Mouse (Mus musculus) right cerebral cortex, postnatal 25 days (tissue): ENCODE data around the gene Dcaf7.

Source experiments
- DNase-seq: peaks from one replicate; pipeline ENCODE4 v3.0.0; 2022

The Dcaf7 gene

GRCm38 (mm10) chr11:106045780-106046179, 9.1 kb downstream of the Dcaf7 start:
- DNase-seq = no peak

DNA sequence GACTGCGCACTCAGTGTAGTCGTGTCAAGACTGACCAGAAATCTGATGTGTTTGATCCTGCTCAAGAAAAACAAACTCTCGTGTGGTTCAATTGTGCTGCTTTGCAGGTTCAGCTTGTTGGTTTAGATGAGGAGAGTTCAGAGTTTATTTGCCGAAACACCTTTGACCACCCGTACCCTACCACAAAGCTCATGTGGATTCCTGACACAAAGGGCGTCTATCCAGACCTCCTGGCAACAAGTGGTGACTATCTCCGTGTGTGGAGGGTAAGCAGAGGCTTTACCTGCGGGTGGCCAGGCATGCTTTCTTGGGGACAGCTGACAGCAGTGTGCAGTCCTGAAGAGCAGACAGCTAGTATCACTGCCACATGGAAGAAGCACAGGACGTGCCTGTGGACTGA, 9.9 kb downstream of the Dcaf7 start:
- no peak for DNase-seq

DNA sequence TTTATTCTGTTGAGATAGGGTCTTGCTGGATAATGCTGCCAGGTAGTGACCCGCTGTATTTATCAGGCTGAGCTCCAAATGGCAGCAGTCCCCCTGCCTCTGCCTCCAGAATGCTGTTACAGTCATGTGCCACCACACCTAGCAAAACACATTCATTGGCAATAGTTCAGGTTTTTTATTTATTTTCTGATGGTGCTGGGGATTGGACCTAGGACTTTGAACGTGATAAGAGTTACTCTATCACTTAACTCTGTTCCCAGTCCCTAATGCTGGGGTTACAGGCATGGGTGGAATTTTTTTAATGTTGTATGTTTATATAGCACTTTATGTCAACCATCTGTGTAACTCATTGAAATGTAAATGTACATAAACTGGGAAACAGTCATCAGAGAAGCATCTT, 17.2 kb downstream of the Dcaf7 start:
- no peak for DNase-seq

GRCm38 (mm10) chr11:106054600-106054999, 17.9 kb downstream of the Dcaf7 start:
- no peak for DNase-seq

- DNase-seq = no peak
Observed at GRCm38 (mm10) chr11:106055341-106055740, 18.7 kb downstream of the Dcaf7 start.

DNA sequence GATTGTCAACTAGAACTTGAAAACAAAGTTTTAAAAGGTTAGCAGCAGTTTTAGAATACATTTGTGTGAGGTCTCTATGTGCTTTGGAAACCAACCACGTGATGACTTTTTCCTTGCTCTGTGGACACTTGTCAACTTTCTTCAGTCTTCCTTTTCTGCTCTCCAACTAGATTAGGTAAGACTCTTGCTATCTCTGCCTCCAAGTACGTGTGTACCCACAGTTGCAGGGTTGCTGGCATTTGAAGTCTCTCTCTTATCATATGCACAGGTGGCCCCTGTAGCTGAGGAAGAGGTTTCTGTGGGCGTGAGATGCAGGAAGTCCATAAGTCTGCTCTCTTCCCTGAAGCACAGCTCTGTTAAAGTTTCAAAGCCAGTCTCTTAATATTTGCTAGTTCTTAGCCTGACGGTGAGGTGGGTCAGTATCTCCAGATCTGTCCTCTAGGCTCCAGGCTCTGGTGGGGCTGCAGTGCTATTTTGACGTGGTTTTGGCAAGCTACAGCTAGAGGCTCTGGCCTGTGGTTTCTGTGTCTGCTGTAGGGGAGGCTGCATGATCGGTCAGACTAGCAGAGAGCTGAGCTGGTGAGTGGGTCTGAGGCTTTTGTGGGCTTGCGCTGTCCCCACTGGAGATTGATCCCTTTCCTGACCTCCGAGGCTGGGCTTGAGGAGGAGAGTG, 20.3 kb downstream of the Dcaf7 start:
- no peak for DNase-seq

DNA sequence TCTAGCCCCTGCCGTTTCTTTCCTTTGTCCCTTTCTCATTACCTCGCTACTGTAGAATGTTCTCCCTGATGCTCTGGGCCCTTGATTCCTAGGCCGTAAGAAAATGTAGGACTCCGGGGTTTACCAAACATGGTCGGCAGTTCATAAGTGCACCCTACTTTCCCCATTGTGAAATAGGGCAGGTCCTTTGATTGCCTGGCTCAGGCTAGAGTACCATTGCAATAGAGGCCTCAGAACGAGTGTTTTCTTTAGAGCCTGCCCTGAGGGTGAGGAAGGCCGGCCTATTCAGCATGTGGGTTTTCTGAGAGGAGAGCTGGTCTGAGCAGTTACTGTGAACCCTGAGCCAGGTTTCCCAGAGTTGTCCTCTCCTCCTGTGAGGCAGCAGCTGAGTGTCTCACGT, 21.3 kb downstream of the Dcaf7 start:
- no peak for DNase-seq

GRCm38 (mm10) chr11:106060549-106060948, 23.9 kb downstream of the Dcaf7 start:
- DNase-seq = no peak

DNA sequence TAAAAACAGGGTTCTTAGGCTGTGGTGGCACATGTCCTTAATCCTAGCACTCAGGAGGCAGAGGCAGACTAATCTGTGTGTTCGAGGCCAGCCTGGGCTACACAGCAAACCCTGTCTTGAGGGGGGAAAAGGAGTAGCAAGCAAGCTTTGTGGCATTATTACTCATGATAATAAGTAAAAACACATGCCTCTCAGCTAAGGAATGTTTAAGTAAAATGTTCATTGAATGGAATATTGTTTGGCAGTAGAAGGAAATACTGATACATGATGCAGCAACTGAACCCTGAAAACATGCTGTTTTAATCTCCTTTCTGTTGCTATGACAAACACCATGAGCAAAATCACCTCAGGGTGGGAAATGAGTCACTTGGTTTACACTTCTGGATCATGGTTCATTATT, 24.6 kb downstream of the Dcaf7 start:
- no peak for DNase-seq

GRCm38 (mm10) chr11:106063756-106064155, 27.1 kb downstream of the Dcaf7 start:
- DNase-seq = no peak

GRCm38 (mm10) chr11:106065073-106065922, 28.6 kb downstream of the Dcaf7 start:
- DNase-seq = no peak

DNA sequence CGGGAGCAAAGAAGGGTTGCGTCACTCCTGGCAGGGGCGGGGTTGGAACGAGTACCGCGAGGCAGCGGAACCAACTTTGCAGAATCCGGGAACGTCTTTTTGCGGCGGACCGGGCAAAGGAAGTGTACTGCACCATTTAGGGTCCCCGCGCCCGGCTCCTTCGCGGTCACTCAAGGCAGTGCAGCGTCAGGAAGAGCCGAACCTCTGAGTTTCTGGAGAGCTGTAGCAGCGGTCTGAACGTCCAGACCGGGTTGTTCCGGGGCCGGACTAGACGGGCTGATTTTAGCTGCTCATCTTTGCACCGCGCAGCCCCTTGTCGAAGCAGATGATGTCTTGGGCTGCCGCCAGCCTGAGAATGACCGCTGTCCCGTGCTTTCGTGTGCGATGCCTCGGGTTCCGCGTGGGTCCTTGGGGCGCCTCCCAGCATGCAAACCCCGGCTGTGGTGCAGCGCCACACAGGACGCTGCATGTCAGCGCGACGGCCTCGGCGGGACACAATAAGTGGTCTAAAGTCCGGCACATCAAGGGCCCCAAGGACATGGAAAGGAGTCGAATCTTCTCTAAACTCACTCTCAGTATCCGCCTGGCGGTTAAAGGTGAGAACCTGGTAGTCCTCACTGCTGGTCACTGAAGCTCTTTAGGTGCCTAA, 29.4 kb downstream of the Dcaf7 start, which contains the start of gene Taco1:
TSS of gene Taco1 (plus strand) at position 139 of the 649 bp plus-strand sequence.
- DNase-seq = peak; percentile 94

DNA sequence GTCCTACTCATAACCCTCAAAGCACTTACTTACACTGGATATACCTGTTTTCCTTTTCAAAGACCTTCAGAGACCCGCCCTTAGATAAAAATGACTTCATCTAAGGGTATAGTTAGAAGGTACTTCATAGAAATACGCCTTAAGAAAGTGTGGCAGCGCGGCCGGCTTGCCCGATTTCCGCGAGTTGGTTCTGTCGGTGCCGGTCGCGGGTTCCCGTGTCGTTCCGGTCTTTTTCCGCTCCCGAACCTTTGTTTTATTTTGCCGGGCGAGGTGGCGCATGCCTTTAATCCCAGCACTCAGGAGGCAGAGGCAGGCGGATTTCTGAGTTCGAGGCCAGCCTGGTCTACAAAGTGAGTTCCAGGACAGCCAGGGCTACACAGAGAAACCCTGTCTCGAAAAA, 29.9 kb downstream of the Dcaf7 start:
- peak; percentile 25 for DNase-seq

GRCm38 (mm10) chr11:106073774-106074173, 37.1 kb downstream of the Dcaf7 start:
- DNase-seq = no peak

DNA sequence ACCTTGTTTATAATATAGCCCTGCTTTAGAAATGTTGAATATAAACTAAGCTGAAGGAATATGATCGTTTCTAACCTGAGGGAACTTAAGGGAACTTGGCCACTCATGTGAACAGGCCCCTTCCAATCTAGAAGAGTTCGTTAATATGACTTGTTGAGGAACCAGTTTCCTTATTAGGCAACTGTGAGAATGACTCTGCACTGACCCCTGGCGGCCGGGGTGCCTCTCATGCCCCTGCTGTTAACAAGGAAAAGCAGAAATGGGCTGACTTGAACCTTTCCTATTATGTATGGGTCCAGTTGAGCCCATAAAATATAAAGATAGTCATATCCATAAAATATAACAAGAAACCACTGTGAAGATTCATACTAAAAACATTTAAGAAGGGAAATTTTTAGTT, 39.6 kb downstream of the Dcaf7 start:
- peak; percentile 25 for DNase-seq

DNA sequence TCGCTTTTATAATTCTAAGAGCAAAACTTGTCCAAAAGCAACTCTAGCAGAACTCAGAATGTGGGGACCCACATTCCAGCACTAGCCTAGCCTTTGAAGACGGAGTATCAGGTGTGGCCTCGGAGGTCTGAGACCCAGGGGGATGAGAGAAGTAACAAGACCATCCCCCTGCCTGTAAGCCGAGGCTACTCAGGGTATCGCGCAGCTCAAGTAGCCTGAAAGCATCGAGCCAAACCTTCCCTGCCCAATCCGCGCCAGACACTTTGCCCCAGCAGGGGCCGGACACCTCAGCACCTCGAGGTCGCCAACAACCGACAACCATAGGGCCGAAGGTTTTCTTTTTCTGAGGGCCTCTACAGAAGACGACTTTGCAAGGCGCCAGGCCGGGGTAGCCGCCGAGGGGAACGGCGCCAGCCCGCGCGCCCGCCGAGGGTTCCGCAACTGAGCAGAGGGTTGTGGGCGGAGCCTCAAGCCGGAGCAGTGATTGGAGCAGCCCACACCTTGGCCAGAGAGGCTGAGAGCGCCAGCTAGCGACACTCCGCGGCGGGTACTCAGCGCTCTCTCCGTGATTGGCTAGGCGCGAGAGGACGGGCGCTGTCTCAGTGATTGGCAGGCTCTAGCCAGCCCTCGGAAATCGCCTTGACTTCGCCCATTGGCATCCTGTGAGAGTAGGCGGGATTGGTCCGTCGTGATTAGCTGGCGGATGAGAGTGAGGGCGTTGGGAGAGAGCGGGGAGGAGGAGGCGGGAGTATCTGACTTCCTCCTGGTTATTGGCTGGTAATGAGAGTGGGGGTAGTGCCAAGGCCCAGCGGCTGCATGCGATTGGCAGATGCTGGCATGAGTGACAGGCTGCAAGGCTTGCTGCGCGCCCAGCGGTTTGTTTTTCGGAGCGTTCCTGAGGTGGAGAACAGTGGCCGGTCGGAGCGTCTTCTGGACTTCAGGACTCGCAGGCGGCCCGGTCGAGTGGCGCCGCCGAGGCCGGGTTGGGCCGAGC, 47.3 kb downstream of the Dcaf7 start, which contains the start of gene Map3k3:
TSS of gene Map3k3 (plus strand) at position 906 of the 994 bp plus-strand sequence.
- peak; percentile 99 for DNase-seq

DNA sequence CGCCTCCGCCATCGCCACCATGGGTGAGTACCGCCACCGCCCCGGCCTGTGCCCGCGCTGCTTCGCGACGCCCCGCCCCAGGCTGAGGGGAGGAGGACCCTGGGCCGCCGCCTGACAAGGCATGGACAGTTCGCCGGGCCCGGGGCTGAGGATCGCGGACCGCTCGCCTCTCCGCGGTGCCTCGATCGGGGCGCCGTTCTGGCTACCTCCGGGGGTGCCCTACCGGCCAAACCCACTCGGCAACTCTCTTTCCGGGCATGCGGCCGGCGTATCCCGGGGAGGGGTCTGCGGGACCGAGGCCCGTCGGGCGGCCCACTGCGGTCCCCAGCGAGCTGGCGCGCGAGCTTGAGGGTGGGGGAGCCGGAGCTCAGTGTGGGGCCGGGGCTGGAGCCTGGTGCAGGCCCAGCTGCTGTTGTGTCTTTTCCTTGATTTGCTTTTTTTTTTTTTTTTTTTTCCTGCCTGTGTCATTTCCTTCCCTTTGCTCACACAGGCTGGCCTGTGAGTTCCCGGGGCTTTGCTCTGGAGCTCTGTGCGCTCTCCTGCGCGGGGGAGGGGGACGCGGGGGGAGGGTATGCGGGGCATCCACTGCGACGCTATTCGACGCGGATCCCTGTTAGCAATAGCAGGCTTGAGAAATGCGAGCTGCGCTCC, 48.4 kb downstream of the Dcaf7 start:
- peak; percentile 72 for DNase-seq

DNA sequence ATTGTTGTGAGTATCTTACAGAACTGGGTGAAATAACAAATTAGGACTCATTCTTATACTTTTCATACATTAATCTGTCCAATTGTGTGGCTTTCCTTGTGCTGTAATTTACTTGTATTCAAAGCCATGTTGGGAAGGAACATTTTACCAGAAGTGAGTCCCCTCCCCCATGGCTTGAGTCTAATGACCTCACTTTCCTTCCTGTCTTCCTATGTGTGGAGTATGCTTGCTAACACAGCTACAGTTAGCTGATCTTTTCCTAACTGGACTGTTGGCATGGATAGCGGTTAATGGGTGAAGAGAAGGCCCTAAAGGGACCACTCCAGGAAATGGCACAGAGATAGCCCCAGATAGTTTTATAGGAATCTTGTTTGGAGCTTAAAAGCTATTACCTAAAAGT, 61.6 kb downstream of the Dcaf7 start:
- no peak for DNase-seq

- no peak for DNase-seq
Observed at GRCm38 (mm10) chr11:106102866-106103265, 66.2 kb downstream of the Dcaf7 start.

DNA sequence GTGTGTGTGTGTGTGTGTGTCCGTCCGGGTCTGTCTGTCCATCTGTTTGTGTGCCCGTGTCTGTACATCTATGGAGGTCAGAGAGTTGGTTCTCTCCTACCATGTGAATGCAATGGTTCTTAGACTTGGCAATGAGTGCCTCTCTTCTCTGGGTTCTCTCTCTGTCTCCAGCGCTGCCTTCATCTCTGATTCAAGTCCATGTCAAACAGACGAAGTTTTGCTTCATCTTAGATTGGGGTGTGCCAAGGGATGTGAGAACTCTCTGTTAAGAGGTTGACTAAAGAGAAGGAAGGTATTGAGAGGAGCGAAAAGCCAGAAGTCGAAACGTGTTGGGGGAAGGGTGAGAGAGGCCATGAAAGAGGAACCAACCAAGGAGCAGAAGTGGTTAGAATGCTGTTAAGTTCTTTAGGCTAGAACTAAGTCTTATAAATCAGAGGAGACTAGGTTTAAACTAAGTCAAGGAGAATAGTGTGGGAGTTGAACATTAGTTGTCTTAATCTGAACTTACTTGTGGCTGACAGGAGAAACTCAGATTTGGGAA, 69.4 kb downstream of the Dcaf7 start:
- no peak for DNase-seq
